Mouse (Mus musculus) layer of hippocampus, postnatal 10 days (tissue): ENCODE measurements around the gene Cdk5r1. TPM values are rescaled to one million over a fixed set of nuclear protein-coding genes. Genes with fewer than 3 reads are reported as not detected.
A peak's percentile ranks its signal among the peaks of the same experiment; 100 is the strongest.
"Not testable (repeated sequence)": the region's sequence is repeated elsewhere in the genome, so short reads cannot be mapped to it uniquely, and the experiment has no call there.

ENCODE experiments used
- DNase-seq, 2 experiments: peaks; one replicate each; pipeline ENCODE4 v3.0.0; 2021; ENCODE audit warnings: low spot score in 2 of 2
- long read RNA-seq: library from polyadenylated mRNA; stranded (forward); transcript quantifications from one replicate; pipeline ENCODE4 v2.0.0, GENCODE M21; 2023
- total RNA-seq, 2 experiments: library from RNA; stranded (reverse); gene quantifications; 2 replicates each; pipeline ENCODE4 v1.2.3; 2021

The Cdk5r1 gene
- total RNA-seq: 100 to 1,000 TPM; 277 to 285 TPM
- long read RNA-seq, full-length matches to known transcripts: 68 of 68 reads
- long read RNA-seq, partial matches to known transcripts: 0 of 68 reads
- long read RNA-seq, other reads (novel, unspliced or antisense): 0 of 68 reads

GRCm38 (mm10) chr11:80476222-80477189 lies at the start of gene Cdk5r1:
Cdk5r1 (plus strand) TSS chr11:80477023.
- DNase-seq: peak; percentile 89 to 96

- DNase-seq: peak; percentile 94 to 96
These were observed 48.3 kb upstream of the Cdk5r1 start, which contains the start of gene Psmd11 for GRCm38 (mm10) chr11:80428381-80429008. Psmd11 (plus strand) TSS chr11:80428615.

- DNase-seq: no peak
These were observed 47.8 kb upstream of the Cdk5r1 start for GRCm38 (mm10) chr11:80429009-80429475.

DNA sequence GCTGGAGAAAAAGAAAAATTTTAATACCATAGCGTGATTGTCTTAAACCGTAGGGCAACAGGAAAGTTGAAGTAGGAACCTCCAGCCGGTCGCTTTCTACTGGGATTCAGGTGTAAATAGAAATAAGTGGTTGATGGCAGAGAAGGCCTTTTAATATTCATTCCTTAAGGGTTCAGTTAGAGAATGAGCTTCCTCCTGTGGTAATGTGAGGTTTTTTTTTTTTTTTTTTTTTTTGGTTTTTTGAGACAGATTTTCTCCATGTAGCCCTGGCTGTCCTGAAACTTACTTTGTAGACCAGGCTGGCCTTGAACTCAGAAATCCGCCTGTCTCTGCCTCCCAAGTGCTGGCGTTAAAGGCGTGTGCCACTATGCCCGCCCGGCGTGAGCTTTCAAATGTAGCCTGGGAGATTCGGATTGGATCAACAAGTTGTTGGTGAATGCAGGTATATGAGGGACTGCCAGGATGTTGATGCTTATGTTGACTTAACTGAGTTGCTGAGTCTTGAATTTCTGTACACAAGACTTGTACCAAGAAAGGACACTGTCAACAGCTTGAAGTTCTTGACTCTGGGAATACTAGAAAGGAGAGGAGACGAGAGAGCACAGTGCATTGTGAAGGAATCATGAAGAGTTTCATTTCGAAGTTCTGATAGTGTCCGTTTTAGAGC lies 47.2 kb upstream of the Cdk5r1 start:
- no peak for DNase-seq

DNA sequence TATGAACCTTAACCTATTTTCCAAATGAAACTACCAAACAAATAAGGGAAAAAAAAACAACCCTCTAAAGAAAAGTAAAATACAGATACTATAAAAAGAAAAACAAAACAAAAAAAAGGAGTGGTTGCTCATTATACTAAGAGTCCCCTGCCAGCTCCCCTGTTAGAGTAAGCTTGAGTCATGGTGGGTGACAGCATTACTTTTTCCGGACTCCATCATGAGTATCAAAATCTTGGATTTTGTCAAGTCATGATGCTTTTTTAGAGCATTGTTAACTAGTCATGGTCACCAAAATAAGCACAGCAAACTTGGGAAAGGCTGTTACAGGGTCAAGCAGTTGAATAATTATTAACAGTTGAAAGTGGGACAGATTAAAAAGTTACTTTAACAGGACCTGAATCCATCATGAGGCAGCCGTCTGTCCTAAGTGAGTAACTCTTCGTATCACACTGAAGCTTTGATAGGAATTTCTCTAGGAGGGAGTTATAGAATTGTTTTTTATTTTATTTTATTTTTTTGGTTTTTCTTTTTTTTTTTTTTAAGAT lies 46.4 kb upstream of the Cdk5r1 start:
- DNase-seq: no peak

DNA sequence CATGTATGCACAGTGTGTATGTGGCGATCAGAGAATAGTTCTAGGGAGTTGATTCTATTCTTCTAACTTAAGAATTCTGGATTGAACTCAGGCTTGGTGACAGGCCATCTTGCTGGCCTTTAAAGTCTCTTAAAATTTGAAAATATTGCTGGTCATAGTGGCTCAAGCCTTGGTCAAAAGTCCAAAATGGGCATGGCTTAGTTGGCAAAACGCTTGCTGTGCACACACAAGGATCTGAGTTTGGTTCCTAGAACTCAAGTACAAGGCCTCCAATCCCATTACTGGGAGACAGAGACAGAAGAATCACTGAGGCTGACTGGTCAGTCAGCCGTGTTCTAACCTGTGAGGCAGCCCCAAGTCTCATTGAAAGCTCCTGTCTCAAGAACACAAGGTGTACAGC lies 29.9 kb upstream of the Cdk5r1 start:
- no peak for DNase-seq

- DNase-seq: no peak
These were observed 27.0 kb upstream of the Cdk5r1 start for GRCm38 (mm10) chr11:80449859-80450258.

DNA sequence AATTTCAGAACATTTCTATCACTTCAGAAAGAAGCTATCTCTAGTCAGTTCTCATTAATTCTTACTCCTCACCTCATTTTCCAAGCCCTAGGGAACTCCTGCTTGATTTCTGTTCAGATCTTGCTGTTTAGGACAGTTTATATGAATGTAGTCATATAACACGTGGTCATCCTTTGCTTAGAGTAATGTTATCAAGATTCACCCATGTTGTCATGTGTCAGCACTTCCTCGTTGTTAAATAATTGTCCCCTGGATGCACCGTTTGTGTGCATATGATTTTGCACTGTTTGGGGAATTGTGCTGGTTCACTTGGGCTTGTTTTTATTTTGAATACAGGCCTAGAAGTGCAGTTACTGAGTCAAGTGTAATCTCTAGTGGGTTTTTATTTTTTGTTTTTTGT lies 24.6 kb upstream of the Cdk5r1 start:
- DNase-seq: no peak

- no peak for DNase-seq
These were observed 23.6 kb upstream of the Cdk5r1 start for GRCm38 (mm10) chr11:80453198-80453597.

DNA sequence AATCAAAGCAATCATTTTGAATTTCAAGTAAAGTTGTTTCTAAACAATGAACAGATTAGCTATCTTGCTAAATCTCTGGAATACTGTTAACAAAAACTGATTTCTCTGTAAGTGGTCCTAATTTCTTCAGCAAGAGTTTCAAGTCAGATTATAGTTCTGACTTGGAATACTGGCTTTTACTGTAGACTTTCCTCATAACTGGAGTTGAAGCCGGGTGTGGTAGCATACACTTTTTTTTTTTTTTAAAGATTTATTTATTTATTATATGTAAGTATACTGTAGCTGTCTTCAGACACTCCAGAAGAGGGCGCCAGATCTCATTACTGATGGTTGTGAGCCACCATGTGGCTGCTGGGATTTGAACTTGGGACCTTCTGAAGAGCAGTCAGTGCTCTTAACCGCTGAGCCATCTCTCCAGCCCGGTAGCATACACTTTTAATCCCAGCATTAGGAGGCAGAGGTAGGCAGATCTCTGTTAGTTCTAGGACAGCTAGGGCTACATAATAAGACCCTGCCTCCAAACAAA lies 13.2 kb upstream of the Cdk5r1 start:
- not testable (repeated sequence) for DNase-seq

- peak; percentile 22 to 41 for DNase-seq
These were observed 4.8 kb upstream of the Cdk5r1 start for GRCm38 (mm10) chr11:80471836-80472605.

DNA sequence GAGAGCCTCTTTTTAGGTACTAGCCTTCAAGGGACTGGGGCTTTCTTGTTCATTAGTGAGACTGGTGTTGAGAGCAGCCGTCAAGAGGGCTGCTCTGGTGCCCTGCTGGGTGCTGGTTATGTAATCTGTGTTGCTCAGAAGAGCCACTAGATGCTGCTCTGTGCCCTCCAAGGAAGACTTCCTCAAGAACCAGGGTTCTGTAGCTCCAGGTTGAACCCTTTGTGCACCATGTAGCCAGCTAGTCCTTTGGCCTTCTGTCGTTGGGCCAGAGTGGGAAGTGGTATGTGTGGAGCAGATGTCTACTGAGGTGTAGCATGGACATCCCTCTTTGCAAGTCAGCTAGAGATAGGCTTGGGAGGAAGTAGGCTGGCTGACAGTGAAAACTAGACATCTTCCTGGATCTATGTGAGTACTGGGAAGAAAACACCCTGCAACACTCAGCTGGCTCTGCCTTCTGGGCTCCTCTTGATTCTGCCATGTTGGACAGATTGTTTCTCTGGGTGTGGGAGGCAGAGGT lies 2.6 kb upstream of the Cdk5r1 start:
- DNase-seq: peak; percentile 31 to 51

DNA sequence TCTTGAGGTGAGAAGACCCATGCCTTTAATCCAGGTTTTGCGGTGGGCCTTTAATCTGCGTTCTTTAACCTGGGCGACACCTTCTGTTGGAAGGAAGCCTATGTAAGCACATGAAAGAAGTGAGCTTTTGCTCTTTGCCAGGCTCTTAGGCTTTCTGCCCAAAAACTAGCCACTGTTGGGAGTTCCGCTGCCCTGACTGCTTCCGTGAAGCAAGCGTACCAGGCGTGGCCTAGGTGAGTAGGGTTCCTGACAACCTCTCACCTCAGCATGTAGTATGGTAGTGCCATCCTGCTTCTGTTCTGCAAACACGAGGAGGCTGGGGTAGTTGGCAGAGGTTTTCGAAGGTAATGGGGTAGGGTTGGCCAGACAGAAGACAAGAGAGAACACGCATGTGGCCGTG lies 2.0 kb upstream of the Cdk5r1 start:
- no peak for DNase-seq

DNA sequence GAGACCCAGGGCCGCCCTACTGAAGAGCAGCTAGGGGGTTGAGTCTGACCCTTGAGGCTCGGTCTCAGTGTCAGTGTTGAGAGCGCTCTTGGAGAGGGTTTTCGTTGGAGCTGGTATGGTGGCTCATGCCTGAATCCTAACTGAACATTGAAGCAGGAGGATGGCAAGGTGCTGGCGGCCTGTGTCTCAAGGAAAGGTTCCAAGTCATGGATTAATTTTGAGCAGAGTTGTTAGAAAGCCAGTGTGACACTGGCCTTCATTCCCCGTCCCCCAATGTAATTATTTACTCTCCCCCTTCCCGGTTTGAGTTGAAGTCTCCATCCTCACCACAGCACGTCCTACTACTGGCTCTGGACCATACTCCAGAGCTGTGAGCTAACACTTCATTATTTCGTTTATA lies 1.3 kb upstream of the Cdk5r1 start:
- DNase-seq: no peak

DNA sequence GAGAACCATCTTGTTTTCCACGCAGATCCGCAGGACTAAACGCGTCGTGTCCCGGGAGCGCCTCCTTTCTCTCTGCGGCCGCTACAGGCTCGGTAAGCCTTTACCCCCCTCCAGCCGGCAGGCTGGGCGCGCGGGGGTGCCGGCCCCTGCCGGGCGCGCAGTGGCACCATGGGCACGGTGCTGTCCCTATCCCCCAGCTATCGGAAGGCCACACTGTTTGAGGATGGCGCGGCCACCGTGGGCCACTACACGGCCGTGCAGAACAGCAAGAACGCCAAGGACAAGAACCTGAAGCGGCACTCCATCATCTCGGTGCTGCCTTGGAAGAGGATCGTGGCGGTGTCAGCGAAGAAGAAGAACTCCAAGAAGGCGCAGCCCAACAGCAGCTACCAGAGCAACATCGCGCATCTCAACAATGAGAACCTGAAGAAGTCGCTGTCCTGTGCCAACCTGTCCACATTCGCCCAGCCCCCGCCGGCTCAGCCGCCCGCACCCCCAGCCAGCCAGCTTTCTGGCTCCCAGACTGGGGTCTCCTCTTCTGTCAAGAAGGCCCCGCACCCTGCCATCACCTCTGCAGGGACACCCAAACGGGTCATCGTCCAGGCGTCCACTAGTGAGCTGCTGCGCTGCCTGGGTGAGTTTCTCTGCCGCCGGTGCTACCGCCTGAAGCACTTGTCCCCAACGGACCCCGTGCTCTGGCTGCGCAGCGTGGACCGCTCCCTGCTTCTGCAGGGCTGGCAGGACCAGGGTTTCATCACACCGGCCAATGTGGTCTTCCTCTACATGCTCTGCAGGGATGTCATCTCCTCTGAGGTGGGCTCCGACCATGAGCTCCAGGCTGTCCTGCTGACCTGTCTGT lies 747 bp downstream of the Cdk5r1 start:
- peak; percentile 47 to 63 for DNase-seq

GRCm38 (mm10) chr11:80478694-80479412 lies 2.0 kb downstream of the Cdk5r1 start:
- no peak for DNase-seq

DNA sequence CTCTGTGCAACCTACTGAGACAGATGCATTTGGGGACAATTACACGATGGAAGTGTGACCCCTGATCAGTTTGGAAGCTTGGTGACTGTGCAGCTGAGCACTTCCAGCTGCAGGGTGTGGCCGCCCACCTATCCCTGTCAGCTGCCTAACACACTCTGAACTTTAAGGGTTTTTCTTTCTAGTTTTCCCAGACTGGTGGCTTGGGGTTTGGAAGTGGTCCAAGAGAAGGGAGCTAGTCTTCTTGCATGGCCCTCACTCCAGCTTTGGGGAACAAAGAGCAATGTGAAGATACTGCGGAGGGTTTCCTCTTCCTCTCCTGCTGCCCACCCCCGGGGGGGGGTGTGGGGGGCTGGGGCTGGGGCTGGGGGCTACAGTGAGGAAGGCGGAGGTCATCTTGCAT lies 2.6 kb downstream of the Cdk5r1 start:
- DNase-seq: peak in 1 of 2 experiments; percentile 52
